Mouse (Mus musculus) layer of hippocampus, postnatal 25 days (tissue): ENCODE results near the gene Mroh2a. TPM values are rescaled to one million over a fixed set of nuclear protein-coding genes. Genes with fewer than 3 reads are reported as not detected.
A peak's percentile ranks its signal among the peaks of the same experiment; 100 is the strongest.

Experiments used
- DNase-seq, 2 experiments: peaks; one replicate each; pipeline ENCODE4 v3.0.0; 2022; ENCODE audit warnings: mixed read lengths in 2 of 2, low spot score in 1 of 2; ENCODE audit errors: extremely low spot score in 1 of 2
- total RNA-seq, 2 experiments: library from RNA; stranded (reverse); gene quantifications; 2 replicates each; pipeline ENCODE4 v1.2.3; 2021

Gene Mroh2a
- total RNA-seq, result under 1 TPM in 1 of 2 experiments, not detected in 1; 0.21 TPM

- DNase-seq, result no peak
These were observed at the start of gene Mroh2a for GRCm38 (mm10) chr1:88226670-88227379. Gene Mroh2a, plus strand, starts transcription at chr1:88226986.

- DNase-seq, result no peak
These were observed 47.1 kb upstream of the Mroh2a start for GRCm38 (mm10) chr1:88179657-88180056.

- DNase-seq, result no peak
These were observed 40.4 kb upstream of the Mroh2a start for GRCm38 (mm10) chr1:88186325-88186935.

- no peak for DNase-seq
These were observed 34.6 kb upstream of the Mroh2a start for GRCm38 (mm10) chr1:88192136-88192535.

- DNase-seq, result no peak
These were observed 31.1 kb upstream of the Mroh2a start for GRCm38 (mm10) chr1:88195687-88196086.

GRCm38 (mm10) chr1:88197443-88197842 is 29.3 kb upstream of the Mroh2a start:
- DNase-seq, result no peak

GRCm38 (mm10) chr1:88199996-88200395 is 26.8 kb upstream of the Mroh2a start:
- no peak for DNase-seq

GRCm38 (mm10) chr1:88200456-88200855 is 26.3 kb upstream of the Mroh2a start, which contains the start of gene Ugt1a2:
Gene Ugt1a2, plus strand, starts transcription at chr1:88200601.
- DNase-seq, result no peak

GRCm38 (mm10) chr1:88205294-88205922 is 21.4 kb upstream of the Mroh2a start, which contains the start of gene Dnajb3:
Gene Dnajb3, minus strand, starts transcription at chr1:88205782.
- DNase-seq, result peak; percentile 68 to 72

GRCm38 (mm10) chr1:88206843-88207479 is 19.8 kb upstream of the Mroh2a start:
- DNase-seq, result no peak

GRCm38 (mm10) chr1:88211812-88212211 is 15.0 kb upstream of the Mroh2a start, which contains the start of gene Ugt1a1:
Gene Ugt1a1, plus strand, starts transcription at chr1:88211959.
- no peak for DNase-seq

GRCm38 (mm10) chr1:88212341-88213045 is 14.3 kb upstream of the Mroh2a start:
- DNase-seq, result no peak

GRCm38 (mm10) chr1:88213061-88213460 is 13.7 kb upstream of the Mroh2a start:
- no peak for DNase-seq

GRCm38 (mm10) chr1:88213766-88214461 is 12.9 kb upstream of the Mroh2a start:
- DNase-seq, result no peak

GRCm38 (mm10) chr1:88214462-88214952 is 12.3 kb upstream of the Mroh2a start:
- no peak for DNase-seq

- no peak for DNase-seq
These were observed 11.1 kb upstream of the Mroh2a start for GRCm38 (mm10) chr1:88215466-88216380.

GRCm38 (mm10) chr1:88216551-88216950 is 10.2 kb upstream of the Mroh2a start:
- DNase-seq, result no peak

- DNase-seq, result no peak
These were observed 9.6 kb upstream of the Mroh2a start for GRCm38 (mm10) chr1:88217144-88217543.
